Mouse (Mus musculus) fibroblast of lung, adult 2 months (primary cell): ENCODE data around the gene Lrrk1.

Experiments
- DNase-seq: peaks from one replicate; pipeline ENCODE4 v3.0.0-alpha.2; 2011; ENCODE audit warnings: low read depth

Gene Lrrk1

GRCm38 (mm10) chr7:66387813-66388521 is at the start of gene Lrrk1:
Gene Lrrk1, minus strand, starts transcription at chr7:66388350.
- DNase-seq, result no peak

GRCm38 (mm10) chr7:66434453-66434935 is 46.3 kb upstream of the Lrrk1 start:
- no peak for DNase-seq

- DNase-seq, result no peak
Measured at GRCm38 (mm10) chr7:66427437-66428161, 39.4 kb upstream of the Lrrk1 start, which contains the start of gene Aldh1a3. Gene Aldh1a3, minus strand, starts transcription at chr7:66427517.

- no peak for DNase-seq
Measured at GRCm38 (mm10) chr7:66427053-66427436, 38.9 kb upstream of the Lrrk1 start.

- no peak for DNase-seq
Measured at GRCm38 (mm10) chr7:66421903-66422302, 33.8 kb upstream of the Lrrk1 start.

- DNase-seq, result no peak
Measured at GRCm38 (mm10) chr7:66418981-66419380, 30.8 kb upstream of the Lrrk1 start.

GRCm38 (mm10) chr7:66416829-66417228 is 28.7 kb upstream of the Lrrk1 start:
- DNase-seq, result no peak

GRCm38 (mm10) chr7:66413093-66413492 is 24.9 kb upstream of the Lrrk1 start:
- no peak for DNase-seq

GRCm38 (mm10) chr7:66409433-66409832 is 21.3 kb upstream of the Lrrk1 start:
- no peak for DNase-seq

- no peak for DNase-seq
Measured at GRCm38 (mm10) chr7:66406971-66407370, 18.8 kb upstream of the Lrrk1 start.

- no peak for DNase-seq
Measured at GRCm38 (mm10) chr7:66405951-66406721, 18.0 kb upstream of the Lrrk1 start.

GRCm38 (mm10) chr7:66405541-66405940 is 17.4 kb upstream of the Lrrk1 start:
- DNase-seq, result no peak

GRCm38 (mm10) chr7:66404802-66405201 is 16.7 kb upstream of the Lrrk1 start:
- no peak for DNase-seq

GRCm38 (mm10) chr7:66404141-66404540 is 16.0 kb upstream of the Lrrk1 start:
- DNase-seq, result no peak

GRCm38 (mm10) chr7:66402876-66403275 is 14.7 kb upstream of the Lrrk1 start:
- DNase-seq, result no peak

GRCm38 (mm10) chr7:66401605-66402004 is 13.5 kb upstream of the Lrrk1 start:
- no peak for DNase-seq

GRCm38 (mm10) chr7:66397288-66397687 is 9.1 kb upstream of the Lrrk1 start:
- DNase-seq, result no peak

GRCm38 (mm10) chr7:66388621-66389532 is 727 bp upstream of the Lrrk1 start:
- peak; percentile 83 for DNase-seq

GRCm38 (mm10) chr7:66387419-66387812 is 734 bp downstream of the Lrrk1 start:
- DNase-seq, result no peak

GRCm38 (mm10) chr7:66386411-66386810 is 1.7 kb downstream of the Lrrk1 start:
- DNase-seq, result no peak

- DNase-seq, result no peak
Measured at GRCm38 (mm10) chr7:66385826-66386225, 2.3 kb downstream of the Lrrk1 start.
